In the genomic region with DNA sequence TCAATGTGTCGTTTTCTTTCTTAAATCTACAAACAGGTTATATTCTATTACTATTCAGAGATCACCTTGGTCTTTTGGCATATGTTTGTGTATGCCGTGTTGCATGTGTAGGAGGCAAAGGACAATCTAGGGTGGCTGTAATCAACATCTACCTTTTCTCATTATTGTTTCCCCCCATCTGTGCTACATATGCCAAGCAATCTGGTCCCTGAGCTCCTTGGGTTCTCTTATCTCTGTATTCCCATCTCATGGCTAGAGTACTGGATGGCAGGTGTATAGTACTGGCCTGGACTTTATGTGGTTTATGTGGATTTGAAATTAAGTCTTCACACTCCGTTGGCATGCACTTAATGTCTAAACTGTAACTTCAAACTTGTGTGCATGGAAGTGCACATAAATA, we compare ENCODE assay signal across 20 mouse cellular contexts.
DNase-seq lines count a peak whose midpoint lies in the region; ATAC-seq lines count a peak whose summit lies in the region.
"Had no signal": no experiment of that assay in that cellular context is flagged by ENCODE, and none has a peak within 500 bp of the region (broad histone marks: within the 10 kb centered on the region; RNA-seq: fewer than 3 reads in every experiment).

No protein-coding gene starts in this region.

- no peak for ATAC-seq in CD4-positive, CD25-positive, alpha-beta regulatory T cell, adult 4 months
- ATAC-seq: activated CD4-positive, CD25-positive, alpha-beta regulatory T cell, adult 4 months; forebrain, embryonic 13.5 days; forebrain, embryonic 16.5 days; hindbrain, postnatal 0 days; inflammation-experienced regulatory T-cells, adult 6 months; intestine, embryonic 16.5 days had no signal

- DNase-seq in brain, adult 2 months (ENCODE audit: low read depth, low spot score), result peak; percentile 87
- peak; percentile 48 for DNase-seq in cerebellum, adult 11-12 months
- DNase-seq in cerebellum, adult 9-10 months, result peak; percentile 76
- DNase-seq in cerebellum, postnatal 14 days, result peak; percentile 3 to 31
- DNase-seq in ovary, postnatal 10 days (ENCODE audit: low spot score), result no peak
- DNase-seq in liver, result no peak
- DNase-seq: adrenal gland, adult 8-10 months; adrenal gland, postnatal 25 days; B cell, adult 2 months; gastrocnemius, postnatal 14 days; heart, adult 11 months; kidney, adult 18-20 months; kidney, adult 9 months had no signal

Comparison
In these comparisons a context has a peak if more than half of its experiments do, and no peak if none do; other contexts are left out.
1. DNase-seq: peak in brain, adult 2 months (single experiment), cerebellum, adult 11-12 months (single experiment), cerebellum, adult 9-10 months (single experiment) and cerebellum, postnatal 14 days (2 of 2); none in ovary, postnatal 10 days (single experiment) and liver (single experiment).